Mouse (Mus musculus) testis, adult 2 months (tissue): ENCODE results near the gene Zdhhc24.

ENCODE experiments used
- CTCF ChIP-seq: fragments of 200-500 bp; IDR thresholded peaks from 2 replicates; pipeline ENCODE4 v1.5.1; 2012; ENCODE audit warnings: low read depth, mild to moderate bottlenecking, inconsistent platforms, low read length, moderate library complexity; ENCODE audit not compliant: control insufficient read depth, insufficient read depth, insufficient replicate concordance
- POLR2A ChIP-seq: fragments of 200-500 bp; IDR thresholded peaks from 2 replicates; pipeline ENCODE4 v1.6.1; 2012; ENCODE audit warnings: low read depth, mild to moderate bottlenecking, inconsistent platforms, low read length, moderate library complexity; ENCODE audit not compliant: control insufficient read depth

DNA sequence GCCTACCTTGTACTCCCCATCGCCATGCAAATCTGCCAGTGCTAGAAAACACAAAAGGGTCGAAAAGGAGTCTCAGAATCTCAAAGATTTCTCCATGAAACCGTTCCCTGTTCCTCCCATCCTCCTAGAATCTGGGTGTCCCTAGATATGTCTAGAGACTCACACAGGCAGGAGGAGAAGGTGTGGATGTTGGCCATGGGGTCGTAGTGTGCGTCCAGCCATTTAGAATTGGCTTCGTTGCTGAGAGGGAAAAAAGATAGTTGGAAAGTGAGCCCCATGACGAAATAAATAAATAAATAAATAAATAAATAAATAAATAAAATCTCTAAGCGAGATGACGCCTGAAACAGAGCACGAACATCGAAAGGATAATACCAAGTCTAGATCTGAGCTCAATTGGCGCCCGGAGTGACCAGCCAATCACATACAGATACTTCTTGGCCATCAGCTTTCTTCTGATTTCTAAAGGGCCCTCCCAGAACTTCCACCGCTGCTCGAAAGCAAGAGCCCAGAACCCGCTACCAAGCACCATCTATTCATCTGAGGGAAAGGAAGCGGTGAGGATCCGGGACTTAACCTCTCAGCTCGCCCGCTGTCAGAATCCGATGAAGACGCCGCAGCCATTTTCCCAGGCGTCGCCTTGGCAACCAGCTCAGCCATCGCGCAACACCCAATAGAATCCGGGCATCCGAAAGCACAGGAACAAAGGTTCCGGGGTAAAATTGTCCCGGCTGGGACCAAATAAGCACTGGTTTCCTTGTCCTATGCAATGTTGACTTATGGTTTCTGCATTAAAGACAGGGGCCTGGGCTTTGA, 27.7 kb downstream of the Zdhhc24 start, which contains the start of gene Bbs1:
- TF ChIP-seq POLR2A (peak; percentile 80), CTCF (no peak)
